Mouse (Mus musculus) lung, postnatal 0 days (tissue): ENCODE measurements around the gene Gm21409.
"Not testable (repeated sequence)": the region's sequence is repeated elsewhere in the genome, so short reads cannot be mapped to it uniquely, and the experiment has no call there.

ENCODE experiments used
- CTCF ChIP-seq: IDR thresholded peaks from 2 replicates; pipeline ENCODE4 v1.5.1; 2016; ENCODE audit warnings: antibody characterized with exemption, mild to moderate bottlenecking
- EP300 ChIP-seq: IDR thresholded peaks from 2 replicates; pipeline ENCODE4 v1.6.1; 2016; ENCODE audit warnings: antibody characterized with exemption, mild to moderate bottlenecking, control low read depth

GRCm38 (mm10) chrY:84746385-84746784 lies at the start of gene Gm21409:
- TF ChIP-seq CTCF, EP300: not testable (repeated sequence)
